Mouse (Mus musculus) liver, postnatal 0 days (tissue): ENCODE results near the gene Pink1. TPM values are rescaled to one million over a fixed set of nuclear protein-coding genes. Genes with fewer than 3 reads are reported as not detected.

Source experiments
- ATAC-seq: fragments of 200-750 bp; cut with Nextera tagmentation; 2 replicates; pipeline ENCODE4 v1.8.0; 2017; ENCODE audit warnings: mild to moderate bottlenecking, moderate library complexity
- DNase-seq: peaks from one replicate; pipeline ENCODE4 v3.0.0-alpha.2; 2016
- H3K27ac ChIP-seq: fragments of 300-500 bp; sonication (generic); 2 replicates; pipeline ENCODE4 v1.5.1; 2014; ENCODE audit warnings: antibody characterized with exemption, moderate library complexity, mild to moderate bottlenecking, low read depth
- H3K27me3 ChIP-seq: fragments of 300-500 bp; sonication (generic); 2 replicates; pipeline ENCODE4 v1.6.1; 2014; ENCODE audit warnings: low read length, control low read depth, mixed read lengths; ENCODE audit not compliant: insufficient read depth
- H3K36me3 ChIP-seq: fragments of 300-500 bp; sonication (generic); replicated peaks from 2 replicates; pipeline ENCODE4 v1.6.1; 2014; ENCODE audit warnings: mild to moderate bottlenecking, control low read depth, low read length, moderate library complexity, mixed read lengths; ENCODE audit not compliant: insufficient read depth
- H3K4me1 ChIP-seq: fragments of 300-500 bp; sonication (generic); 2 replicates; pipeline ENCODE4 v1.6.1; 2014; ENCODE audit warnings: antibody characterized with exemption, mild to moderate bottlenecking, control low read depth; ENCODE audit not compliant: insufficient read depth
- H3K4me2 ChIP-seq: fragments of 300-500 bp; sonication (generic); 2 replicates; pipeline ENCODE4 v1.6.1; 2014; ENCODE audit warnings: low read depth, mild to moderate bottlenecking, low read length, moderate library complexity, mixed read lengths
- H3K4me3 ChIP-seq: fragments of 300-500 bp; sonication (generic); 2 replicates; pipeline ENCODE4 v1.5.1; 2014; ENCODE audit warnings: low read depth, low read length
- H3K9ac ChIP-seq: fragments of 300-500 bp; sonication (generic); replicated peaks from 2 replicates; pipeline ENCODE4 v1.6.1; 2014; ENCODE audit warnings: mild to moderate bottlenecking, moderate library complexity
- H3K9me3 ChIP-seq: fragments of 300-500 bp; sonication (generic); 2 replicates; pipeline ENCODE4 v1.6.1; 2016; ENCODE audit warnings: mild to moderate bottlenecking, control low read depth, low read length, mixed read lengths
- CTCF ChIP-seq: sonication (generic); IDR thresholded peaks from 2 replicates; pipeline ENCODE4 v1.5.1; 2016; ENCODE audit warnings: antibody characterized with exemption, low read depth
- EP300 ChIP-seq: IDR thresholded peaks from 2 replicates; pipeline ENCODE4 v1.6.1; 2016; ENCODE audit warnings: antibody characterized with exemption, low read depth, mild to moderate bottlenecking
- WGBS: fragments of 180-500 bp; shearing (Covaris S2); extraction: QIAGEN DNeasy Blood & Tissue Kit; methylation state at CpG from one replicate; pipeline ENCODE4 v1.1.7; 2014; ENCODE audit not compliant: insufficient replicate concordance; 5-methylcytosine and 5-hydroxymethylcytosine counted together
- polyA plus RNA-seq: library from polyadenylated mRNA; unstranded; fragments of >200 nt; fragmentation: Nextera tagmentation; extraction: Ambion mirVana; gene quantifications from 2 replicates; pipeline ENCODE4 v1.2.1, GENCODE M21; 2015

Gene Pink1
- polyA plus RNA-seq, 1 experiment from 2014 or later: 52.5 TPM

- H3K9ac ChIP-seq: no peak overlapping the region
- H3K36me3 ChIP-seq: peaks cover 3% of the 10 kb centered on the region; the same call in 1 of the 2 replicates
- TF ChIP-seq CTCF (no peak), EP300 (no peak)
- no peaks in the 10 kb centered on the region for H3K9me3 ChIP-seq
- H3K4me3 ChIP-seq: no peak overlapping the region
- no peak for DNase-seq
- H3K4me1 ChIP-seq: peaks cover 4% of the 10 kb centered on the region; the same call in 1 of the 2 replicates
- H3K27ac ChIP-seq: no peak overlapping the region
- H3K27me3 ChIP-seq: no peaks in the 10 kb centered on the region
- 67% methylated on average over 9 of the region's 9 CpGs for WGBS
- no peak for ATAC-seq
- no peak overlapping the region for H3K4me2 ChIP-seq
Observed at GRCm38 (mm10) chr4:138344891-138345545, 18.9 kb upstream of the Pink1 start.

- WGBS: 66% methylated on average over 10 of the region's 10 CpGs
- TF ChIP-seq EP300 (no peak), CTCF (no peak)
- H3K4me1 ChIP-seq: peaks cover 4% of the 10 kb centered on the region; the same call in 1 of the 2 replicates
- peak overlapping the region; percentile 27; the same call in 1 of the 2 replicates for H3K9ac ChIP-seq
- no peaks in the 10 kb centered on the region for H3K27me3 ChIP-seq
- H3K9me3 ChIP-seq: no peaks in the 10 kb centered on the region
- H3K36me3 ChIP-seq: peaks cover 3% of the 10 kb centered on the region; the same call in 1 of the 2 replicates
- no peak for DNase-seq
- no peak overlapping the region for H3K4me2 ChIP-seq
- peak overlapping the region; percentile 87 for H3K27ac ChIP-seq
- H3K4me3 ChIP-seq: no peak overlapping the region
- ATAC-seq: peak; percentile 40
Observed at GRCm38 (mm10) chr4:138343341-138343837, 17.3 kb upstream of the Pink1 start.

GRCm38 (mm10) chr4:138342778-138343177, 16.7 kb upstream of the Pink1 start:
- peaks cover 3% of the 10 kb centered on the region; the same call in 1 of the 2 replicates for H3K36me3 ChIP-seq
- H3K9me3 ChIP-seq: no peaks in the 10 kb centered on the region
- H3K4me3 ChIP-seq: no peak overlapping the region
- peak overlapping the region; percentile 87 for H3K27ac ChIP-seq
- ATAC-seq (peak; percentile 93), DNase-seq (peak; percentile 62)
- no peak overlapping the region for H3K4me2 ChIP-seq
- 52% methylated on average over 6 of the region's 6 CpGs for WGBS
- H3K4me1 ChIP-seq: peaks cover 4% of the 10 kb centered on the region; the same call in 1 of the 2 replicates
- peak overlapping the region; percentile 27; the same call in 1 of the 2 replicates for H3K9ac ChIP-seq
- H3K27me3 ChIP-seq: no peaks in the 10 kb centered on the region
- TF ChIP-seq CTCF: no peak
- TF ChIP-seq EP300: 0 out of 2 replicates have a peak, but pooled peaks have one; percentile 20

- TF ChIP-seq EP300 (no peak), CTCF (no peak)
- Histone ChIP-seq H3K4me3 (no peak overlapping the region), H3K9me3 (no peaks in the 10 kb centered on the region), H3K27me3 (no peaks in the 10 kb centered on the region), H3K36me3 (peaks cover 3% of the 10 kb centered on the region; the same call in 1 of the 2 replicates), H3K4me2 (no peak overlapping the region), H3K4me1 (peaks cover 4% of the 10 kb centered on the region; the same call in 1 of the 2 replicates), H3K27ac (peak overlapping the region; percentile 87), H3K9ac (no peak overlapping the region)
- no peak for DNase-seq
- WGBS: 67% methylated on average over 7 of the region's 7 CpGs
- ATAC-seq: no peak
Observed at GRCm38 (mm10) chr4:138342048-138342447, 15.9 kb upstream of the Pink1 start.

- Histone ChIP-seq H3K9ac (no peak overlapping the region), H3K4me3 (no peak overlapping the region), H3K27ac (no peak overlapping the region), H3K27me3 (no peaks in the 10 kb centered on the region), H3K9me3 (no peaks in the 10 kb centered on the region), H3K36me3 (no peaks in the 10 kb centered on the region), H3K4me2 (no peak overlapping the region), H3K4me1 (peaks cover 4% of the 10 kb centered on the region; the same call in 1 of the 2 replicates)
- no peak for ATAC-seq
- TF ChIP-seq CTCF (no peak), EP300 (no peak)
- no peak for DNase-seq
- WGBS: 65% methylated on average over 8 of the region's 8 CpGs
Observed at GRCm38 (mm10) chr4:138341393-138341792, 15.3 kb upstream of the Pink1 start.

- no peaks in the 10 kb centered on the region for H3K27me3 ChIP-seq
- H3K36me3 ChIP-seq: no peaks in the 10 kb centered on the region
- ATAC-seq (no peak), DNase-seq (peak; percentile 44)
- H3K4me1 ChIP-seq: peaks cover 4% of the 10 kb centered on the region; the same call in 1 of the 2 replicates
- H3K9me3 ChIP-seq: no peaks in the 10 kb centered on the region
- H3K4me3 ChIP-seq: no peak overlapping the region
- TF ChIP-seq CTCF (peak; percentile 70), EP300 (no peak)
- H3K9ac ChIP-seq: no peak overlapping the region
- H3K27ac ChIP-seq: no peak overlapping the region
- WGBS: 28% methylated on average over 4 of the region's 4 CpGs
- no peak overlapping the region for H3K4me2 ChIP-seq
Observed at GRCm38 (mm10) chr4:138339963-138340362, 13.9 kb upstream of the Pink1 start.
